Mouse (Mus musculus) brain, embryonic 14.5 days (tissue): ENCODE data around the gene Gm29427. TPM values are rescaled to one million over a fixed set of nuclear protein-coding genes. Genes with fewer than 3 reads are reported as not detected.

ENCODE experiments used
- DNase-seq: peaks from one replicate; pipeline ENCODE4 v3.0.0-alpha.2; 2011; ENCODE audit warnings: low read depth
- CTCF ChIP-seq: fragments of 200-500 bp; IDR thresholded peaks from 2 replicates; pipeline ENCODE4 v1.5.1; 2012; ENCODE audit warnings: inconsistent platforms, mild to moderate bottlenecking, moderate library complexity, borderline replicate concordance; ENCODE audit not compliant: insufficient read depth, insufficient read length; ENCODE audit errors: extremely low read depth
- POLR2A ChIP-seq: fragments of 200-500 bp; IDR thresholded peaks from 2 replicates; pipeline ENCODE4 v1.6.1; 2012; ENCODE audit warnings: mild to moderate bottlenecking, inconsistent platforms, borderline replicate concordance; ENCODE audit not compliant: poor library complexity, insufficient read depth, insufficient read length, severe bottlenecking; ENCODE audit errors: extremely low read depth
- polyA plus RNA-seq: library from polyadenylated mRNA; depleted of rRNA; stranded (reverse); fragments of >200 nt; gene quantifications from 2 replicates; pipeline ENCODE4 v1.2.3, GENCODE M21; 2012

Gene Gm29427
- polyA plus RNA-seq, 1 experiment = not detected

DNA sequence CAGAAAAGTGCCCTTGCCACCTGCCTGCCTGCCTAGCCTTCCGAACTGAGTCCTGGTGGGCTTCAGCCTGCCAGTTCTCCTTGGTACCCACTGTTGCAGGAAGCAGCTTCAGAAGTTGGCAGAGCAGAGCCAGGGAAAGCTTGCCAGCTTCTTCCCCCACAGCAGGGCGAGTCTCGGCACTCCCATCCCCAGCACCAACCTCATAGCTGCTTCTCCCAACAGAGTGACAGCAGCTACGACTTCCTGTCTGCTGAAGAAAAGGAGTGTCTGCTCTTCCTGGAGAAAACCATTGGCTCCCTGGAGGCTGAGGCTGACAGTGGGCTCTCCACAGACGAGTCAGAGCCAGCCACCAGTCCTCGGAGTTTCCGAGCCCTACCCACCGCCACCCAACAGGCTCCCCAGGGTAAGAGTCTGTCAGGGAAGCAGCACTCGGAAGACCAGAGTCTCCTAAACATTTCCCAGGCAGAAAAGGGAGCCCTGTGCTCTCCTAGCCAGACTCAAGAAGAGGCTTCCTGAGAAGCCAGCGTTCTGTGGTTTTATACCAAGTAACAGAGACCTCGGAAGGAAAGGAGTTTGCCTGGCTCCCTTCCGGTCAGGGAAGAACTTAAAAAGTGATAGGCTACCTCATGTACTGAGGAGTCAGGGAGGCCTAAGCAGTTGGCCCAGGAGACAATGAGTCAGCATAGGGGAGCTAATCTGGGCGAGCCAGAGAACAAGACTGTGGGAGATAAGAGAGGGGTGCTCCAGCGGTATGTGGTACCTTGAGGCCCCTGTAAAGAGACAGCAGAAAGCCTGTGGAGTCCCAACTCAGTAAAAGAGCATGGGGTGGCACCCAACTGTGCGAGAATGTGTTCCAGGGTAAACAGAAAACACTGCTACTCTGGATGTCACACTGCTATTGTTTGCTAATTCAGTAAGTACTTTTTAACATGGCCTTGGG, 25.5 kb upstream of the Gm29427 start:
- TF ChIP-seq CTCF (no peak), POLR2A (no peak)
- peak; percentile 55 for DNase-seq

DNA sequence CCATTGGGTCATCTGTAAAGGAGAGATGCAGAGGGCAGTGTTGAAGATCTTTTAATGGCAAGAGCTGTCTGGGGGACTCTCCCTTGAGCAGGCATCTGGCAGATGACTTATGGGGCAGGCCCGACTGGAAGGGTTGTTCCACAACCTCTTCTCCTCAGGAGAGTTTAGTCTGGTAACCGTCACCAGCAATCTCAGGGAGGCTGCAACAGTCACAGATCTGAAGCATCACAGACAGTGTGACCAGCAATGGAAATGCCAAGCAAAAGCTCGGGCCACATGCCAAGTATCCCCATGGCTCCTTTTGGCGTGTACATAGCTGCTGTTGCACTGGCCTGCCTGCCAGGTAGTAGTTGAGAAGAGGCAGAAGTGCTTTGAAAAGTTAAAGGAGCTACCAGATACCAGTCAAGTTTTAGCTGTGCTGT, 24.6 kb upstream of the Gm29427 start:
- no peak for TF ChIP-seq POLR2A
- TF ChIP-seq CTCF = no peak
- peak; percentile 27 for DNase-seq

GRCm38 (mm10) chr1:130739636-130740035, 24.0 kb upstream of the Gm29427 start:
- TF ChIP-seq POLR2A (no peak), CTCF (no peak)
- no peak for DNase-seq

GRCm38 (mm10) chr1:130738551-130739106, 23.0 kb upstream of the Gm29427 start:
- no peak for DNase-seq
- TF ChIP-seq POLR2A (no peak), CTCF (no peak)

- DNase-seq = no peak
- TF ChIP-seq POLR2A = no peak
- TF ChIP-seq CTCF = no peak
Measured at GRCm38 (mm10) chr1:130737916-130738315, 22.3 kb upstream of the Gm29427 start.

- DNase-seq = no peak
- TF ChIP-seq CTCF (no peak), POLR2A (no peak)
Measured at GRCm38 (mm10) chr1:130737411-130737881, 21.8 kb upstream of the Gm29427 start.

DNA sequence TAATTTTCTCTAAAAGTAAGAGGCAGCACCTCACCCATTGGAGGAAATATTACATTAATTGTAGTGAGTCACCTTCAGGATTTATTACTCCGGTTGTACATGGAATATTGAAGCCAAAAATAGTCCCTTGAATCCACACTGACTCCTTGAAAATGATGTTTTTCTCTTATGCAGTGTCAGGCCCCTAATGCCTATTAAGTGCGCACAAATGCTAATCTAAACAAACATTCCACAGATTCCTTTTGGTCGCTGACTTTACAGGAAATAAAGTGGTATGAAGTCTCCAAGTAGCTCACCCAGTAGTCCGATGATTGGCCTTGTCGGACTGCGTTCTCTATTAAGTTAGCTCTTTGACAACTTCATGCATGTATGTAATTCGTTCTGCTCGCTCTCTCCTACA, 19.3 kb upstream of the Gm29427 start:
- DNase-seq = no peak
- no peak for TF ChIP-seq CTCF
- no peak for TF ChIP-seq POLR2A

DNA sequence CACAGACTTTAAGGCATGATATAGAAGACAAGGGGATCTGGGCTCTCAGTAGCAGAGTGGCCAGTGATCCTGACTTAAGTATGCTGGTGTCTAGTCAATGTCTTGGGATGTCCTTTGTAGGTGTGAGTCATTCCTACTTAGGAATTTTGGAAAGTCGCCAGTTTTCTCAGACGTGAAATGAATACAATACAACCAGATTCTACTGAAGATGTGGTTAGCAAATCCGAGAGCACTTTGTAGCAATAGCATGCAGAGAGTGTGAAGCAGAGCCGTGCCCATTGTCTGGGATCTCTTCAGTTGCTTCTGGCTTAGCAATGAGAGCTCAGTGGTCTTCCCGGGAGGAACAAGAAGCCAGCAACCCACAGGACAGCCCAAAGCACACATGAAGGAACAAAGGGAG, 18.9 kb upstream of the Gm29427 start:
- peak; percentile 24 for DNase-seq
- no peak for TF ChIP-seq CTCF
- no peak for TF ChIP-seq POLR2A

DNA sequence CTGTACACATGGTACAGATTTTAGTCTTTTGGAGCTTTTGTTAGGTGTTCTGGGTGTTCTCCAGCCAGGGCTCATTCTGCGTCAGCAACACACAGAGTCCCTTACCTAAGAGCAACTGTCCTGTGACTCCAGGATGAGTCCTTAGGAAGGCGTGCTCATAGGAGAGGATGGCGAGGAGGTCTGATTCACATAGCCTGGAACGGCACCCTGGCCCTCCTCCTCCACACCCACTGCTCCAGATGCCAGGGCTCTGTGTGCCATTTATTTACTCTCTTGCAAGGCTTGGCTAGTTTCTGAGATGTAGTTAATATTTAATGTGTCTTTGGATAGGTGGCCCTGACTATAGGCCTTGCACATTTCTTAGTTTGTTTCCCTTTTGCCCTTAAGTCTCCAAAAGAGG, 18.1 kb upstream of the Gm29427 start:
- no peak for DNase-seq
- TF ChIP-seq CTCF = no peak
- no peak for TF ChIP-seq POLR2A

DNA sequence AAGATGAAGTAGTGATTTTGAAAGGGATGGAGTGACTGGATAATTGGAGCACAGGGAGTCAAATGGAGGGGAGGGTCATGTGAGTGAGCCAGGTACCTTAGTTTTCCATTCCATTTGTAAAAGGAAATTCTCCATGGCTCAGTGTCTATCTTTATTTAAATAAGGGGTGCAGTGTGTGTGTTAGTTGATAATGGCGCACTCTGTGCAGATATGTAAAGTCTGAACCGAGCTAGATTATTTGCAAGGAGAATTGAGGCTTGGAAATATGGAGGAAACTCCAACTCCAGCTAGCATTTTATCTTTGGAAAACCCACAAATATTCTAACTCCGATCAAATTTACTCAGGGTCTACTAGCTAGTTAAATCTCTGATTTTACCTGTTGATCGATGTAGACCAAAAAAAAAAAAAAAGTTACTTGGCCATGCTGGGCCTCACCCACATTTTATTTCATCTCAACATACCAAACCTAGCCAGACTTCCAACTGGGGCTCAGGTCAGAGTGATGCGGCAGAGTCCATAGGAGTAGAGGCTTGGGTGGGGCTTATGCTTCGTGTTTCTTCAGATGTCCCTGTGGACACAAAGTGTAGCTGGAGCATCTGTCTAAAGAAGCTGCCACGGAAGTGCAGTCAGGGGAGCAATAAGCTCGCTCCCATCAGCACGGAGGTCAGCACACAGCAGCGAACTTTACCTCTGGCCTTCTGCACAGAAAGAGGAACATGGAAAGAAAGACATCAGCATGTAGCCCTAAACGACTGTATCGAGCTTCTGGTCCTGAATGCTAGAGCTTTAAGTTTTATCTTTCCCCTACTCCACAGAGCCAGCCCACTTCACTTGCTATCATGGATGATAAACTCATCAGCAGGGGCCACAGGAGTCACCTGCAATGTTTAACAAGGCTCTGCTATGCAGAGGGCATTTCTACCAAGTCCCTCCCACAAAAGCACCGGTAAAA, 17.4 kb upstream of the Gm29427 start:
- TF ChIP-seq POLR2A (no peak), CTCF (no peak)

DNA sequence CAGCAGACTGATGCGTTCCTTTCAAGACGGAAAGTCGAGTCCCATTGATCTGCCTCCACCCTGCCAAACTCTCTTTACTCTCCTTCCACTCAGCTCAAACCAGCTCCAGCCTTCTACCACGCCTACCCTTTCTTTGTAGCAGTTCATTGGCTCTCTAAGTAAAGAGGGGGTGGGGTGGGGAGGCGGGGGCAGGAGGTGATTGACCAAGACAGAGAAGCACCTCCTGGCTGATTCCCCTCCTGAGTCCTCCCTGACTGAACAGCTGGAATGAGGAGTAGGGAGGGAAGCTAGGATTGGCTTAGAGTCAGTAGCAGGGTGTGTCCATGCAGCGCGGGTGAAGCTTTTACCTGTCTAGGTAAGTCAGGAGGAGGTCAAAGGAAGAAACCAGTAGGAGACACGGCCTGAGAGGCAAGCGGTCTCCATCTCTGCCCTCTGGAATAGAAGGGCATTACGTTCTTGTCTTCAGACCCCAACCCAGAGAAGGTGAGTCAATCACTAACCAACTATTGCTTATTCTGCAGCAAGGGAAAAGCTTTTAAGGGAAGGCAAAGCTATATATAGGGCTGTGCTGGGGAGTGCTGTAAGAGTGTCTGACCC, 16.2 kb upstream of the Gm29427 start, which contains the start of gene AA986860:
Gene AA986860 (plus strand): TSS at position 236 of the 597 bp plus-strand sequence.
- peak; percentile 29 for DNase-seq
- TF ChIP-seq CTCF (no peak), POLR2A (no peak)

More for the DNA sequence above, 17.4 kb upstream of the Gm29427 start:
- no peak for DNase-seq

DNA sequence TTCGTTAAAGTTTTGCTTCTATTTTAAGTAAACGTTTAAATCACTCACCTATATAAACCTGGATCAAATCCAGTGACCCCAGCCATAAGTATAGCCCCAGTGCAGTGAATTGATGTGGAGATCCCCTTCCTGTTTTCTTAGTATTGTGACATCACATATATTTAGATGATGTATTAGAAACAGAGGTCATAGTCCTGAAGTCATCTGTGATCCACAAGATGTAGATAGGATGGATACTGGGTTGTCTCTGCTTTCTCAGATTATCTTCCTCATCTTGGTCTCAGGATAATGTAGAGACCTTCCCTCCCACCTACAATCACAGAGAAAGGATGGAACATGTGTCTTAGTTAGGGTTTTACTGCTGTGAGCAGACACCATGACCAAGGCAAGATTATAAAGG, 13.6 kb upstream of the Gm29427 start, which contains the start of gene Pfkfb2:
Gene Pfkfb2 (minus strand): TSS at position 101 of the 400 bp plus-strand sequence.
- TF ChIP-seq POLR2A (no peak), CTCF (no peak)
- no peak for DNase-seq
